Mouse (Mus musculus) G1E (cell line): ENCODE data around the gene L3mbtl4.

ENCODE experiments used
- CTCF ChIP-seq: IDR thresholded peaks from 2 replicates; pipeline ENCODE4 v1.5.1; 2012; ENCODE audit warnings: low read depth, low read length, inconsistent platforms, mixed read lengths
- GATA1 ChIP-seq: IDR thresholded peaks from 2 replicates; pipeline ENCODE4 v1.6.1; 2012; ENCODE audit warnings: borderline replicate concordance, low read length, inconsistent platforms, mixed read lengths
- GATA2 ChIP-seq: IDR thresholded peaks from 2 replicates; pipeline ENCODE4 v1.6.1; 2012; ENCODE audit warnings: low read depth, low read length, inconsistent platforms, borderline replicate concordance
- POLR2AphosphoS5 ChIP-seq: IDR thresholded peaks from 2 replicates; pipeline ENCODE4 v1.6.1; 2012; ENCODE audit warnings: low read depth, low read length, inconsistent platforms; ENCODE audit not compliant: insufficient replicate concordance
- TAL1 ChIP-seq: conservative IDR thresholded peaks from 2 replicates; pipeline ENCODE4 v1.6.1; 2012; ENCODE audit warnings: low read depth, low read length, inconsistent platforms, mixed read lengths

DNA sequence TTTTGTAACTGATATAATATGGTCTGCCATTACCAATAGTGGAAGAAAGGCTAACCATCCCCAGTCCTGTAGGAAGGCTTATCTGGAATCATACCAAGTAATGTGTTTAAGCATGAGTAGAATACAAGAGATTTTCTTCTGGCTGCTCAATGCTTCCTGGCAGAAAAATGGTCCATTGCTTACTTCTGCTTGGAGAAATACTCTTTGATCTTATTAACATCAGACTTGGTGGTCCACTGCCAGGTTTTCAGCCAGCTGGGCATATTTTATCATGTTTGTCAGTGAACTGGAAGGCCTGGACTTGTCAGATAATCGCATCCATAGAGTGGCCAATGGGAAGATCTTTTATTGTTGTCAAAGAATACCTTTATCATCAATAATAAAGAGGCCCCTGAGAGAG is 97.5 kb downstream of the L3mbtl4 start:
- TF ChIP-seq CTCF: no peak
- no peak for TF ChIP-seq GATA1
- TF ChIP-seq TAL1: no peak
- no peak for TF ChIP-seq POLR2AphosphoS5
- TF ChIP-seq GATA2: no peak
